Mouse (Mus musculus) heart, embryonic 16.5 days (tissue): Measurements from ENCODE around the gene Srsf3. TPM values are rescaled to one million over a fixed set of nuclear protein-coding genes. Genes with fewer than 3 reads are reported as not detected.
"Not testable (repeated sequence)": the region's sequence is repeated elsewhere in the genome, so short reads cannot be mapped to it uniquely, and the experiment has no call there.

Source experiments
- ATAC-seq: fragments of 200-750 bp; cut with Nextera tagmentation; replicated peaks from 2 replicates; pipeline ENCODE4 v1.8.0; 2017; ENCODE audit warnings: moderate number of reproducible peaks; ENCODE audit not compliant: insufficient read depth, low FRiP score; ENCODE audit errors: extremely low read depth
- H3K27ac ChIP-seq: fragments of 300-500 bp; sonication (generic); 2 replicates; pipeline ENCODE4 v1.5.1; 2014; ENCODE audit warnings: mild to moderate bottlenecking, low read length, control low read depth, moderate library complexity
- H3K27me3 ChIP-seq: fragments of 300-500 bp; sonication (generic); 2 replicates; pipeline ENCODE4 v1.6.1; 2014; ENCODE audit warnings: low read length, mixed read lengths; ENCODE audit not compliant: control insufficient read depth, insufficient read depth
- H3K36me3 ChIP-seq: fragments of 300-500 bp; sonication (generic); 2 replicates; pipeline ENCODE4 v1.6.1; 2014; ENCODE audit not compliant: control insufficient read depth, insufficient read depth
- H3K4me1 ChIP-seq: fragments of 300-500 bp; sonication (generic); 2 replicates; pipeline ENCODE4 v1.6.1; 2014; ENCODE audit warnings: low read length, mixed read lengths; ENCODE audit not compliant: control insufficient read depth, insufficient read depth
- H3K4me2 ChIP-seq: fragments of 300-500 bp; sonication (generic); 2 replicates; pipeline ENCODE4 v1.6.1; 2014; ENCODE audit warnings: low read depth, mild to moderate bottlenecking, control low read depth, low read length
- H3K4me3 ChIP-seq: fragments of 300-500 bp; sonication (generic); 2 replicates; pipeline ENCODE4 v1.5.1; 2014; ENCODE audit warnings: mild to moderate bottlenecking, control low read depth, low read length
- H3K9ac ChIP-seq: fragments of 300-500 bp; sonication (generic); 2 replicates; pipeline ENCODE4 v1.6.1; 2014; ENCODE audit warnings: low read length, control low read depth
- H3K9me3 ChIP-seq: fragments of 300-500 bp; sonication (generic); replicated peaks from 2 replicates; pipeline ENCODE4 v1.6.1; 2016; ENCODE audit warnings: low read length; ENCODE audit not compliant: control insufficient read depth
- WGBS: fragments of 180-500 bp; shearing (Covaris S2); extraction: QIAGEN DNeasy Blood & Tissue Kit; methylation state at CpG from one replicate; pipeline ENCODE4 v1.1.7; 2014; 5-methylcytosine and 5-hydroxymethylcytosine counted together
- polyA plus RNA-seq: library from polyadenylated mRNA; unstranded; fragments of >200 nt; fragmentation: Nextera tagmentation; extraction: Ambion mirVana; gene quantifications from 2 replicates; pipeline ENCODE4 v1.2.1, GENCODE M21; 2015

The Srsf3 gene
- polyA plus RNA-seq, 1 experiment from 2014 or later: 367 TPM

DNA sequence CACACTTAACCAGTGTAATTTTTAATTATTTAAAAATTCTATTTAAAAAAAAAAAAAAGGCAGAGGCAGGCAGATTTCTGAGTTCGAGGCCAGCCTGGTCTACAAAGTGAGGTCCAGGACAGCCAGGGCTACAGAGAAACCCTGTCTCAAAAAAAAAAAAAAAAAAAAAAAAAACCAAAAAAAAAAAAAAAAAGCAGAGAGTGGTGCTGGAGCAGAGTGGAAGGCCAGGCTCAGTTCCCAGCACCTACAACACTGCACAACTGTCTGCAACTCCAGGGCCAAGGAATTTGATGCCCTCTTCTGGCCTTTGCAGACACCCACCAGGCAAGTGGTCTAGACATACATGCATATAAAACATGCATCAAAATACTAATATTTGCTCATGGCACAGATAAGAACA, 39.4 kb upstream of the Srsf3 start:
- Histone ChIP-seq H3K36me3 (peaks cover 25% of the 10 kb centered on the region), H3K4me1 (peaks cover 10% of the 10 kb centered on the region)
- ATAC-seq, H3K4me2 ChIP-seq, H3K27ac ChIP-seq, H3K9me3 ChIP-seq, H3K4me3 ChIP-seq, H3K9ac ChIP-seq, H3K27me3 ChIP-seq: not testable (repeated sequence)
- 100% methylated on average over 1 of the region's 1 CpGs for WGBS

- H3K9me3 ChIP-seq: no peaks in the 10 kb centered on the region
- no peak overlapping the region for H3K27ac ChIP-seq
- no peak for ATAC-seq
- H3K9ac ChIP-seq: no peak overlapping the region
- H3K4me3 ChIP-seq: no peak overlapping the region
- H3K27me3 ChIP-seq: no peaks in the 10 kb centered on the region
- peaks cover 10% of the 10 kb centered on the region for H3K4me1 ChIP-seq
- H3K4me2 ChIP-seq: no peak overlapping the region
- H3K36me3 ChIP-seq: peaks cover 31% of the 10 kb centered on the region
- 84% methylated on average over 4 of the region's 4 CpGs for WGBS
Measured at GRCm38 (mm10) chr17:28994615-28995014, 37.8 kb upstream of the Srsf3 start.

GRCm38 (mm10) chr17:29000465-29000864, 32.0 kb upstream of the Srsf3 start:
- H3K9me3 ChIP-seq: no peaks in the 10 kb centered on the region

GRCm38 (mm10) chr17:29003740-29004139, 28.7 kb upstream of the Srsf3 start:
- no peak overlapping the region for H3K4me3 ChIP-seq
- peaks cover 7% of the 10 kb centered on the region for H3K4me1 ChIP-seq
- 61% methylated on average over 1 of the region's 1 CpGs for WGBS
- peaks cover 22% of the 10 kb centered on the region for H3K36me3 ChIP-seq
- H3K4me2 ChIP-seq: no peak overlapping the region
- no peak overlapping the region for H3K27ac ChIP-seq
- H3K9me3 ChIP-seq: no peaks in the 10 kb centered on the region
- no peak for ATAC-seq
- no peaks in the 10 kb centered on the region for H3K27me3 ChIP-seq
- no peak overlapping the region for H3K9ac ChIP-seq

More at GRCm38 (mm10) chr17:29000465-29000864, 32.0 kb upstream of the Srsf3 start:
- no peak overlapping the region for H3K27ac ChIP-seq
- no peaks in the 10 kb centered on the region for H3K27me3 ChIP-seq
- no peak overlapping the region for H3K4me3 ChIP-seq
- no peaks in the 10 kb centered on the region for H3K4me1 ChIP-seq
- H3K36me3 ChIP-seq: peaks cover 33% of the 10 kb centered on the region
- H3K9ac ChIP-seq: no peak overlapping the region
- H3K4me2 ChIP-seq: no peak overlapping the region
- WGBS: 85% methylated on average over 6 of the region's 6 CpGs
- ATAC-seq: no peak

DNA sequence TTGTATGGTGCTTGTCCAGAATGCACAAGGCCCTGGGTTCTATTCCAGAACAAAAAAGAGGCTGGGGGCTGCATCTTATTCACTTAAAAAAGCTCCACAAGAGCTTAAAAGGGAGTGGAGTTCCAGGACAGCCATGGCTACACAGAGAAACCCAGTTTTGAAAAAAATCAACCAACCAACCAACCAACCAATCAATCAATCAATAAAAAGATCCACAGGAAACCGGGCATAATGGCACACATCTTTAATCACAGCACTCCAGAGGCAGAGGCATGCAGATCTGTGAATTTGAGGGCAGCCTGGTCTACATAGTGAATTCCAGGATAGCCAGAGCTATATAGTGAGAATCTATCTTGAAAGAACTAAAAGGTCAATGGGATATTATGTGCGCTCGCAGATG, 27.4 kb upstream of the Srsf3 start:
- Histone ChIP-seq H3K4me1 (peaks cover 7% of the 10 kb centered on the region), H3K9me3 (no peaks in the 10 kb centered on the region), H3K4me3 (no peak overlapping the region), H3K27ac (no peak overlapping the region), H3K4me2 (no peak overlapping the region), H3K36me3 (peaks cover 12% of the 10 kb centered on the region), H3K27me3 (no peaks in the 10 kb centered on the region), H3K9ac (no peak overlapping the region)
- ATAC-seq: no peak
- 96% methylated on average over 3 of the region's 3 CpGs for WGBS

DNA sequence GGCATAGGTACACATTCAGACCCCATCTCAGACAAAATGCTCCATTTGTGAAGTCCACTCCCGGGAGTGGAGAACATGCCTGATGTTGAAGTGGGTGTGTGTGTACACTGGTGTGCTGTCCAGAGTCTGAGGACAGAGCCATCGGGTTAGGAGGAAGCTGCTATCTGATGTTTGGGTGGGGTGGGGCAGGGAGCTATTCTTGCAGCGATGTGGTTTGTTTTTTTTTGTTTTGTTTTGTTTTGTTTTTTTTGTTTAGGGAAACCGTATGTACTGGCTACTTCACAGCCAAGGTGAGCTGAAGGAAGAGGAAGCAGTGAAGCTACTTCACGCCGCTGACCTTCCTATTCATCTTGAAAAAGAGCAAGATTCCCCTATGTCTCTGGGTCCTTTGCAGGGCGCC, 25.6 kb upstream of the Srsf3 start:
- Histone ChIP-seq H3K27me3 (no peaks in the 10 kb centered on the region), H3K9me3 (no peaks in the 10 kb centered on the region), H3K4me2 (peak overlapping the region; percentile 80), H3K4me3 (peak overlapping the region; percentile 76), H3K36me3 (no peaks in the 10 kb centered on the region), H3K9ac (peak overlapping the region; percentile 88), H3K4me1 (peaks cover 7% of the 10 kb centered on the region), H3K27ac (peak overlapping the region; percentile 92)
- WGBS: 2% methylated on average over 7 of the region's 7 CpGs
- no peak for ATAC-seq

DNA sequence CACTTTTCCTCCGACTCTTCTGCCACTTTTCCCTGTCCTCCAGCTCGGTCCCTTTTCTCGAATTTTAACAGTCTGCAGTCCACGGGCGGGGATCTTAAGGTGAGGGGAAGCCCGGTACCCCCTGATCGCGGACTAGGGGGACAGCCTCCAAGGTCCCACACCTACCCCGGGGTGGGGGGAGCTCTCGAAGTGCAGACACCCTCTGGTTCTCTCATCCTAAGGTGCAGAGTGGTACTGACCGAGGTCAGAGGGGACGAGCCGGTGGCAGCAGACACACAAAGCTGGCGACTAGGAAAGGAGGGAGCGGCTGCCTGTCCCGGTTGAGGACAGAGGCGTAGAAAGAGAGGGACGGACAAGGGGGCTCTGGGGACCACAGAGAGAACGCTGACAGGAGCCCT, 25.2 kb upstream of the Srsf3 start:
- Histone ChIP-seq H3K9me3 (no peaks in the 10 kb centered on the region), H3K4me1 (peaks cover 7% of the 10 kb centered on the region), H3K27me3 (no peaks in the 10 kb centered on the region), H3K36me3 (no peaks in the 10 kb centered on the region), H3K9ac (peak overlapping the region; percentile 88), H3K4me2 (peak overlapping the region; percentile 80), H3K27ac (peak overlapping the region; percentile 92), H3K4me3 (peak overlapping the region; percentile 76)
- WGBS: under 1% methylated on average over 19 of the region's 19 CpGs
- ATAC-seq: peak; percentile 34; the same call in 1 of the 2 replicates

DNA sequence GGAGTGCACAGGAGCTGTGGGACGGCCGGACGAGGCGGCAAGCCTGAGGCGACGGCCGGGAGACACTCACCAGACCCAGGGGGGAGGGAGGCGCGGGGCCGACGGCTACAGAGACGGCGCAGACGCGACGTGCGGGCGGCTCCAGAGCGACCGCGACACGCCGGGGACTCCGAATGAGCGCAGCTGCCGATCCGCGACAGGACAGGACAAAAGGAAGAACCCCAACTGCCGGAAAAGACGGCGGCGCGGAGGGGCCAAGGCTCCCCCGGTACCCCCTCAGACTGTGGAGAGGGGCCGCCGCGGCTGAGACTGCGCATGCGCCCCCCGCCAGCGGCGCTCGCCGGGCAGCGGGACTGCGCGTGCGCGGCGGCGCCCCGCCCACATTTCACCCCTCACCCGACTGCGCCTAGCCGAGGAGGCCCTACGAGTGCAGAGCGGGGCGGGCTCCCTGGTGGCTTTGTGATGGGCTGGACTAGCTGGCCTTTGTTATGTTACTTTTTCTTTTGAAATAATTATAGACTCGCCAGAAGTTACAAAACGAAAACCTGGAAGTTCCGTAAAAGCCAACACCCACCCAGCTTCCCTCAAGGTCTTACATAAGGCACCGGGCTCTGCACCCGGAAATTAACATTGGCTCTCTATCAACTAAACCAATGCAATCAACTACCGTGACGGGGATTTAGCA, 24.6 kb upstream of the Srsf3 start, which contains the start of gene Stk38:
Gene Stk38 (minus strand): TSS at position 355 of the 685 bp plus-strand sequence.
- ATAC-seq: peak; percentile 94
- Histone ChIP-seq H3K27me3 (no peaks in the 10 kb centered on the region), H3K4me3 (peak within 1 kb of the TSS; percentile 76), H3K4me2 (peak within 1 kb of the TSS; percentile 80), H3K9ac (peak within 1 kb of the TSS; percentile 88), H3K27ac (peak within 1 kb of the TSS; percentile 92), H3K36me3 (no peaks in the 10 kb centered on the region), H3K9me3 (no peaks in the 10 kb centered on the region), H3K4me1 (peaks cover 7% of the 10 kb centered on the region)
- WGBS: under 1% methylated on average over 65 of the region's 65 CpGs

GRCm38 (mm10) chr17:29008326-29008650, 24.1 kb upstream of the Srsf3 start:
- peak overlapping the region; percentile 92 for H3K27ac ChIP-seq
- no peaks in the 10 kb centered on the region for H3K36me3 ChIP-seq
- peaks cover 7% of the 10 kb centered on the region for H3K4me1 ChIP-seq
- H3K9me3 ChIP-seq: no peaks in the 10 kb centered on the region
- H3K27me3 ChIP-seq: no peaks in the 10 kb centered on the region
- WGBS: 16% methylated on average over 8 of the region's 8 CpGs
- H3K9ac ChIP-seq: peak overlapping the region; percentile 88
- H3K4me3 ChIP-seq: peak overlapping the region; percentile 76
- H3K4me2 ChIP-seq: peak overlapping the region; percentile 72
- ATAC-seq: no peak
